Mouse (Mus musculus) heart, postnatal 0 days (tissue): ENCODE results near the gene Cers6.

ENCODE experiments used
- CTCF ChIP-seq: IDR thresholded peaks from 2 replicates; pipeline ENCODE4 v1.5.1; 2016; ENCODE audit warnings: antibody characterized with exemption, control low read depth, low read depth
- EP300 ChIP-seq: IDR thresholded peaks from 2 replicates; pipeline ENCODE4 v1.6.1; 2016; ENCODE audit warnings: antibody characterized with exemption, low read depth

DNA sequence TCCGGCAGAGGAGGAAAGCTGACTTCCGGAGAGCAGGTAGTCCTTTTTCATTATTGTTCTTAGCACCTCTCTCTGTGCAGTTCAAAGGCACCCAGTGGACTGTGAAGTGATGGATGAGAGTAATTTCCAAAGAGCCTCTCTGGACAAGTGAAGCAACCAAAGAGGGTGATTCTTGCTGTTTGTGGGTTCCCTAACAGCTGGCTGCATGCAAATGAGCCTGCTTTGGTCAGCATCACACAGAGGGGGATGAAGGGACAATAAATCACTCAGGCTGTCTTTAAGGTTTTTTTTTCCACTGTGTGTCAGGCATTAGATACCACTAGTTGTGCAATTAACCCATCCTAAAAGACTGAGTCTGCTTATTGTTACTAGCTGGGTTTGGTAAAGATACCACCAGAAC lies 258.5 kb downstream of the Cers6 start:
- TF ChIP-seq CTCF (no peak), EP300 (no peak)
